10 mouse cellular contexts compared by ENCODE assay signal in genomic region chrX:167212707-167213106, GRCm38 (mm10). TPM values are rescaled to one million over a fixed set of nuclear protein-coding genes. Genes with fewer than 3 reads are reported as not detected.
DNase-seq lines count a peak whose midpoint lies in the region; ATAC-seq and TF ChIP-seq lines count a peak whose summit lies in the region.
"Had no signal": no experiment of that assay in that cellular context is flagged by ENCODE, and none has a peak within 500 bp of the region (broad histone marks: within the 10 kb centered on the region; RNA-seq: fewer than 3 reads in every experiment).

No protein-coding gene starts in this region.

- H3K4me1 ChIP-seq in ES-Bruce4 (ENCODE audit: control insufficient read depth, insufficient read depth, low read length) = no peaks in the 10 kb centered on the region
- peaks cover 19% of the 10 kb centered on the region for H3K4me1 ChIP-seq in forebrain, embryonic 12.5 days
- H3K4me1 ChIP-seq in hindbrain, postnatal 0 days (ENCODE audit: insufficient read depth, low read length) = no peaks in the 10 kb centered on the region; the same call in 1 of the 2 replicates

- no peaks in the 10 kb centered on the region for H3K27me3 ChIP-seq in ES-Bruce4 (ENCODE audit: control insufficient read depth, insufficient read depth, low read length, poor library complexity, severe bottlenecking)
- peaks cover 21% of the 10 kb centered on the region; the same call in 1 of the 2 replicates for H3K27me3 ChIP-seq in forebrain, embryonic 12.5 days
- no peaks in the 10 kb centered on the region; the same call in 1 of the 2 replicates for H3K27me3 ChIP-seq in hindbrain, postnatal 0 days (ENCODE audit: insufficient read depth, low read length)
- H3K27me3 ChIP-seq: CH12.LX; neural tube, embryonic 12.5 days had no signal

- no peak for TF ChIP-seq POLR2A in ES-Bruce4 (IDR thresholded peaks at IDR 0.05; ENCODE audit: insufficient read depth, low read length)

- peak overlapping the region; percentile 52 for H3K4me3 ChIP-seq in ES-Bruce4 (ENCODE audit: low read depth, low read length)
- no peak overlapping the region for H3K4me3 ChIP-seq in forebrain, embryonic 12.5 days (replicated peaks)
- H3K4me3 ChIP-seq in hindbrain, postnatal 0 days (ENCODE audit: low read length) = no peak overlapping the region
- H3K4me3 ChIP-seq: neural tube, embryonic 12.5 days had no signal

- peak overlapping the region; percentile 59 for H3K27ac ChIP-seq in ES-Bruce4 (ENCODE audit: insufficient read depth, low read length)
- H3K27ac ChIP-seq in forebrain, embryonic 12.5 days = peak overlapping the region; percentile 66; the same call in 1 of the 2 replicates
- no peak overlapping the region for H3K27ac ChIP-seq in hindbrain, postnatal 0 days
- H3K27ac ChIP-seq: neural tube, embryonic 12.5 days had no signal

- no peak for TF ChIP-seq CTCF in ES-Bruce4 (IDR thresholded peaks at IDR 0.05; ENCODE audit: low read depth, low read length)
- TF ChIP-seq CTCF in hindbrain, postnatal 0 days (IDR thresholded peaks at IDR 0.05; ENCODE audit: low read depth) = peak; percentile 63

- 20% methylated on average over 8 of the region's 8 CpGs for WGBS in forebrain, embryonic 12.5 days
- WGBS in hindbrain, postnatal 0 days = 34% methylated on average over 8 of the region's 8 CpGs

- no peaks in the 10 kb centered on the region for H3K36me3 ChIP-seq in ES-Bruce4 (ENCODE audit: control insufficient read depth, insufficient read depth, low read length, poor library complexity, severe bottlenecking)
- H3K36me3 ChIP-seq in forebrain, embryonic 12.5 days (replicated peaks) = no peaks in the 10 kb centered on the region
- H3K36me3 ChIP-seq in hindbrain, postnatal 0 days (ENCODE audit: insufficient read depth, low read length) = no peaks in the 10 kb centered on the region
- H3K36me3 ChIP-seq: neural tube, embryonic 12.5 days had no signal

- TF ChIP-seq EP300 in ES-Bruce4 (IDR thresholded peaks at IDR 0.05; ENCODE audit: insufficient read depth, low read depth, low read length) = no peak

- peak; percentile 68 for ATAC-seq in frontal cortex, adult (ENCODE audit: low TSS enrichment)
- ATAC-seq in forebrain, embryonic 12.5 days (ENCODE audit: low FRiP score) = peak; percentile 56; the same call in 1 of the 2 replicates
- peak; percentile 50 for ATAC-seq in hindbrain, postnatal 0 days
- ATAC-seq in erythroblast, adult 5-6 weeks (replicated peaks; ENCODE audit: low FRiP score, poor library complexity, severe bottlenecking) = no peak

- H3K4me2 ChIP-seq in forebrain, embryonic 12.5 days = no peak overlapping the region
- peak overlapping the region; percentile 21; the same call in 1 of the 2 replicates for H3K4me2 ChIP-seq in hindbrain, postnatal 0 days (ENCODE audit: low read depth, low read length)
- H3K4me2 ChIP-seq: neural tube, embryonic 12.5 days had no signal

- DNase-seq in frontal cortex, postnatal 25 days (ENCODE audit: low spot score in 2 of 2) = no peak
- DNase-seq in hindbrain, postnatal 0 days (ENCODE audit: low spot score) = peak; percentile 76
- DNase-seq in lung, postnatal 4 days = peak; percentile 62 to 77
- no peak for DNase-seq in ovary, adult 18-20 months (ENCODE audit: low spot score)

- no peaks in the 10 kb centered on the region for H3K9me3 ChIP-seq in ES-Bruce4 (replicated peaks; ENCODE audit: control insufficient read depth, insufficient read depth, low read length, poor library complexity, severe bottlenecking)
- H3K9me3 ChIP-seq in forebrain, embryonic 12.5 days = no peaks in the 10 kb centered on the region
- no peaks in the 10 kb centered on the region for H3K9me3 ChIP-seq in hindbrain, postnatal 0 days (ENCODE audit: low read length)
- H3K9me3 ChIP-seq: neural tube, embryonic 12.5 days had no signal

- H3K9ac ChIP-seq in ES-Bruce4 (ENCODE audit: low read depth, poor library complexity, severe bottlenecking) = no peak overlapping the region; the same call in 1 of the 2 replicates
- no peak overlapping the region for H3K9ac ChIP-seq in forebrain, embryonic 12.5 days
- no peak overlapping the region for H3K9ac ChIP-seq in hindbrain, postnatal 0 days (replicated peaks; ENCODE audit: low read length)
- H3K9ac ChIP-seq: neural tube, embryonic 12.5 days had no signal

RNA-seq across cellular contexts. Expression of gene Tmsb4x, which starts 3.6 kb away (rescaled TPM):
- polyA plus RNA-seq in ES-Bruce4 (2011; ENCODE audit: insufficient read depth, insufficient read length, low read depth, missing spikeins) = 543 and 559 TPM in 2 replicates
- 5,994 and 6,112 TPM in 2 replicates for polyA plus RNA-seq in forebrain, embryonic 12.5 days (2016; fragmentation: Nextera tagmentation; extraction: Ambion mirVana)
- 879 and 1,090 TPM in 2 replicates for total RNA-seq in hindbrain, postnatal 0 days (2014; rRNA removed)
- polyA plus RNA-seq in hindbrain, postnatal 0 days (2015; fragmentation: Nextera tagmentation; extraction: Ambion mirVana) = 4,785 and 5,074 TPM in 2 replicates
- 1,938 and 2,125 TPM in 2 replicates for total RNA-seq in erythroblast, adult 5-6 weeks (2015; ENCODE audit: low replicate concordance)
- 844 and 1,294 TPM in 2 replicates for total RNA-seq in erythroblast, adult 5-6 weeks (2017; ENCODE audit: low replicate concordance)

RNA-seq across cellular contexts. Expression of gene Tlr8, which starts 51.4 kb away (rescaled TPM):
- not detected in 2 replicates for polyA plus RNA-seq in ES-Bruce4 (2011; ENCODE audit: insufficient read depth, insufficient read length, low read depth, missing spikeins)
- not detected in 2 replicates for polyA plus RNA-seq in forebrain, embryonic 12.5 days (2016; fragmentation: Nextera tagmentation; extraction: Ambion mirVana)
- total RNA-seq in hindbrain, postnatal 0 days (2014; rRNA removed) = 0.26 and 0.40 TPM in 2 replicates
- 0.10 and 0.28 TPM in 2 replicates for polyA plus RNA-seq in hindbrain, postnatal 0 days (2015; fragmentation: Nextera tagmentation; extraction: Ambion mirVana)
- total RNA-seq in erythroblast, adult 5-6 weeks (2015; ENCODE audit: low replicate concordance) = 11.7 and 24.0 TPM in 2 replicates
- 5.3 and 11.2 TPM in 2 replicates for total RNA-seq in erythroblast, adult 5-6 weeks (2017; ENCODE audit: low replicate concordance)
- total RNA-seq: CH12.LX had no signal

Comparison
In these comparisons a context has a peak if more than half of its experiments do, and no peak if none do; other contexts are left out.
1. DNase-seq: peak in hindbrain, postnatal 0 days (single experiment) and lung, postnatal 4 days (2 of 2); none in frontal cortex, postnatal 25 days (0 of 2) and ovary, adult 18-20 months (single experiment).